In genomic region chr17:16493951-16494350, GRCm38 (mm10) we compare ENCODE assay signal across 19 mouse cellular contexts.
A peak's percentile ranks its signal among the peaks of the same experiment; 100 is the strongest.
DNase-seq lines count a peak whose midpoint lies in the region; ATAC-seq and TF ChIP-seq lines count a peak whose summit lies in the region.
"Had no signal": no experiment of that assay in that cellular context is flagged by ENCODE, and none has a peak within 500 bp of the region (broad histone marks: within the 10 kb centered on the region; RNA-seq: fewer than 3 reads in every experiment).

No protein-coding gene starts in this region.

- H3K27ac ChIP-seq in midbrain, embryonic 12.5 days (replicated peaks) = no peak overlapping the region
- no peak overlapping the region for H3K27ac ChIP-seq in midbrain, postnatal 0 days (ENCODE audit: low read depth, low read length)
- no peak overlapping the region for H3K27ac ChIP-seq in forebrain, embryonic 14.5 days (ENCODE audit: low read depth, low read length)
- H3K27ac ChIP-seq in midbrain, embryonic 15.5 days = no peak overlapping the region
- no peak overlapping the region for H3K27ac ChIP-seq in hindbrain, embryonic 14.5 days
- H3K27ac ChIP-seq: embryonic facial prominence, embryonic 15.5 days; gastrocnemius, adult 2 months; hindbrain, embryonic 10.5 days; hindbrain, postnatal 0 days had no signal

- no peak overlapping the region for H3K4me3 ChIP-seq in midbrain, embryonic 12.5 days
- no peak overlapping the region for H3K4me3 ChIP-seq in midbrain, postnatal 0 days (ENCODE audit: low read depth, low read length)
- no peak overlapping the region for H3K4me3 ChIP-seq in forebrain, embryonic 14.5 days (ENCODE audit: low read depth, low read length)
- no peak overlapping the region for H3K4me3 ChIP-seq in midbrain, embryonic 15.5 days
- H3K4me3 ChIP-seq in hindbrain, embryonic 14.5 days (replicated peaks; ENCODE audit: low read length) = no peak overlapping the region
- H3K4me3 ChIP-seq: embryonic facial prominence, embryonic 15.5 days; erythroblast, embryonic 14.5 days; gastrocnemius, adult 2 months; heart, embryonic 12.5 days; hindbrain, embryonic 10.5 days had no signal

- 60% methylated on average over 5 of the region's 5 CpGs for WGBS in midbrain, embryonic 12.5 days
- 33% methylated on average over 5 of the region's 5 CpGs for WGBS in midbrain, postnatal 0 days
- 42% methylated on average over 5 of the region's 5 CpGs for WGBS in forebrain, embryonic 14.5 days
- 37% methylated on average over 5 of the region's 5 CpGs for WGBS in midbrain, embryonic 15.5 days
- 55% methylated on average over 5 of the region's 5 CpGs for WGBS in hindbrain, embryonic 14.5 days

- H3K27me3 ChIP-seq in midbrain, embryonic 12.5 days = no peaks in the 10 kb centered on the region
- H3K27me3 ChIP-seq in midbrain, postnatal 0 days (ENCODE audit: insufficient read depth, low read length) = no peaks in the 10 kb centered on the region
- no peaks in the 10 kb centered on the region for H3K27me3 ChIP-seq in forebrain, embryonic 14.5 days (replicated peaks; ENCODE audit: control insufficient read depth, insufficient read depth, low read length)
- H3K27me3 ChIP-seq in midbrain, embryonic 15.5 days (replicated peaks) = no peaks in the 10 kb centered on the region
- H3K27me3 ChIP-seq in hindbrain, embryonic 14.5 days (ENCODE audit: control insufficient read depth, insufficient read depth, low read length) = no peaks in the 10 kb centered on the region
- H3K27me3 ChIP-seq: embryonic facial prominence, embryonic 15.5 days; heart, embryonic 12.5 days had no signal

- TF ChIP-seq POLR2A in brain, embryonic 14.5 days (IDR thresholded peaks at IDR 0.05; ENCODE audit: borderline replicate concordance, extremely low read depth, insufficient read depth, insufficient read length, poor library complexity, severe bottlenecking) = no peak

- H3K4me1 ChIP-seq in midbrain, embryonic 12.5 days = no peaks in the 10 kb centered on the region
- no peaks in the 10 kb centered on the region for H3K4me1 ChIP-seq in midbrain, postnatal 0 days (ENCODE audit: insufficient read depth, low read length)
- no peaks in the 10 kb centered on the region for H3K4me1 ChIP-seq in forebrain, embryonic 14.5 days (ENCODE audit: control insufficient read depth, insufficient read depth, low read length)
- no peaks in the 10 kb centered on the region for H3K4me1 ChIP-seq in midbrain, embryonic 15.5 days
- H3K4me1 ChIP-seq in hindbrain, embryonic 14.5 days (replicated peaks; ENCODE audit: control insufficient read depth, insufficient read depth, low read length) = no peaks in the 10 kb centered on the region
- H3K4me1 ChIP-seq: embryonic facial prominence, embryonic 15.5 days; heart, embryonic 12.5 days; hindbrain, embryonic 10.5 days had no signal

- DNase-seq in midbrain, postnatal 0 days (ENCODE audit: low spot score) = no peak
- DNase-seq in brain, embryonic 14.5 days (ENCODE audit: low read depth) = peak; percentile 18
- no peak for DNase-seq in forebrain, embryonic 14.5 days (ENCODE audit: low spot score)
- no peak for DNase-seq in right cerebral cortex, adult 2 months (ENCODE audit: low spot score in 2 of 2)
- no peak for DNase-seq in hindbrain, embryonic 14.5 days (ENCODE audit: low spot score)
- DNase-seq: adrenal gland, adult 2 months; adrenal gland, postnatal 25 days; cerebellum, adult 2 months; cerebellum, postnatal 10 days; embryo, embryonic 11 days; gastrocnemius, adult 2 months; gastrocnemius, postnatal 25 days had no signal

- H3K9ac ChIP-seq in midbrain, embryonic 12.5 days (replicated peaks) = no peak overlapping the region
- no peak overlapping the region for H3K9ac ChIP-seq in midbrain, postnatal 0 days (replicated peaks; ENCODE audit: low read length, poor library complexity, severe bottlenecking)
- no peak overlapping the region for H3K9ac ChIP-seq in forebrain, embryonic 14.5 days (ENCODE audit: low read length)
- no peak overlapping the region for H3K9ac ChIP-seq in midbrain, embryonic 15.5 days
- no peak overlapping the region for H3K9ac ChIP-seq in hindbrain, embryonic 14.5 days
- H3K9ac ChIP-seq: embryonic facial prominence, embryonic 15.5 days; heart, embryonic 12.5 days had no signal

- no peak overlapping the region for H3K4me2 ChIP-seq in midbrain, embryonic 12.5 days (replicated peaks)
- no peak overlapping the region for H3K4me2 ChIP-seq in midbrain, postnatal 0 days (ENCODE audit: low read depth, low read length, poor library complexity, severe bottlenecking)
- no peak overlapping the region for H3K4me2 ChIP-seq in forebrain, embryonic 14.5 days (ENCODE audit: low read length)
- no peak overlapping the region for H3K4me2 ChIP-seq in midbrain, embryonic 15.5 days
- no peak overlapping the region for H3K4me2 ChIP-seq in hindbrain, embryonic 14.5 days (replicated peaks)
- H3K4me2 ChIP-seq: embryonic facial prominence, embryonic 15.5 days; heart, embryonic 12.5 days had no signal

- no peak for TF ChIP-seq CTCF in midbrain, postnatal 0 days (IDR thresholded peaks at IDR 0.05)
- no peak for TF ChIP-seq CTCF in brain, embryonic 14.5 days (IDR thresholded peaks at IDR 0.05; ENCODE audit: borderline replicate concordance, extremely low read depth, insufficient read depth, insufficient read length)

- peak; percentile 38 for ATAC-seq in midbrain, embryonic 12.5 days (ENCODE audit: low FRiP score, low read depth)
- ATAC-seq in midbrain, postnatal 0 days (ENCODE audit: low FRiP score) = no peak
- peak; percentile 62 for ATAC-seq in forebrain, embryonic 14.5 days
- peak; percentile 79 for ATAC-seq in midbrain, embryonic 15.5 days (replicated peaks)
- ATAC-seq in hindbrain, embryonic 14.5 days (ENCODE audit: low FRiP score) = no peak; the same call in 1 of the 2 replicates
- ATAC-seq: hindbrain, postnatal 0 days had no signal

- no peaks in the 10 kb centered on the region for H3K9me3 ChIP-seq in midbrain, embryonic 12.5 days
- no peaks in the 10 kb centered on the region for H3K9me3 ChIP-seq in midbrain, postnatal 0 days (ENCODE audit: low read length)
- H3K9me3 ChIP-seq in forebrain, embryonic 14.5 days (replicated peaks; ENCODE audit: control insufficient read depth, low read length) = no peaks in the 10 kb centered on the region
- H3K9me3 ChIP-seq in midbrain, embryonic 15.5 days = no peaks in the 10 kb centered on the region
- no peaks in the 10 kb centered on the region for H3K9me3 ChIP-seq in hindbrain, embryonic 14.5 days (ENCODE audit: control insufficient read depth, low read length)
- H3K9me3 ChIP-seq: embryonic facial prominence, embryonic 15.5 days; heart, embryonic 12.5 days; hindbrain, embryonic 10.5 days had no signal

- H3K36me3 ChIP-seq in midbrain, embryonic 12.5 days = no peaks in the 10 kb centered on the region
- H3K36me3 ChIP-seq in midbrain, postnatal 0 days (ENCODE audit: insufficient read depth, low read length) = no peaks in the 10 kb centered on the region
- no peaks in the 10 kb centered on the region for H3K36me3 ChIP-seq in forebrain, embryonic 14.5 days (ENCODE audit: control insufficient read depth, insufficient read depth, low read length)
- no peaks in the 10 kb centered on the region for H3K36me3 ChIP-seq in midbrain, embryonic 15.5 days (replicated peaks)
- no peaks in the 10 kb centered on the region for H3K36me3 ChIP-seq in hindbrain, embryonic 14.5 days (replicated peaks; ENCODE audit: control insufficient read depth, insufficient read depth)
- H3K36me3 ChIP-seq: embryonic facial prominence, embryonic 15.5 days; heart, embryonic 12.5 days; hindbrain, embryonic 10.5 days had no signal

Comparison
In these comparisons a context has a peak if more than half of its experiments do, and no peak if none do; other contexts are left out.
1. ATAC-seq: peak in midbrain, embryonic 12.5 days (single experiment), forebrain, embryonic 14.5 days (single experiment) and midbrain, embryonic 15.5 days (single experiment); none in midbrain, postnatal 0 days (single experiment) and hindbrain, embryonic 14.5 days (single experiment).